Mouse (Mus musculus): ENCODE results near the gene Fam222b. TPM values are rescaled to one million over a fixed set of nuclear protein-coding genes. Genes with fewer than 3 reads are reported as not detected.

Fam222b gene
- polyA plus RNA-seq, 1 experiment from 2014 or later: 12.7 TPM

- H3K27me3 ChIP-seq: no peaks in the 10 kb centered on the region
- 23% methylated on average over 2 of the region's 2 CpGs for WGBS
- H3K36me3 ChIP-seq: peaks cover 92% of the 10 kb centered on the region
- H3K4me1 ChIP-seq (replicated peaks): peaks cover 51% of the 10 kb centered on the region
- no peak overlapping the region for H3K4me2 ChIP-seq
- no peak overlapping the region for H3K9ac ChIP-seq (replicated peaks)
- H3K4me3 ChIP-seq (replicated peaks): no peak overlapping the region
- no peak for ATAC-seq (ENCODE audit: insufficient number of reproducible peaks, insufficient read depth, low FRiP score, low TSS enrichment, low read depth)
- no peaks in the 10 kb centered on the region for H3K9me3 ChIP-seq
- H3K27ac ChIP-seq: no peak overlapping the region
These were observed 64.6 kb downstream of the Fam222b start for GRCm38 (mm10) chr11:78159096-78159495.

GRCm38 (mm10) chr11:78159557-78159956 is 65.1 kb downstream of the Fam222b start:
- H3K4me2 ChIP-seq: peak overlapping the region; percentile 19; the same call in 1 of the 2 replicates
- H3K4me1 ChIP-seq (replicated peaks): peaks cover 51% of the 10 kb centered on the region
- H3K9ac ChIP-seq (replicated peaks): no peak overlapping the region
- H3K27ac ChIP-seq: 0 out of 2 replicates have a peak overlapping the region, but pooled peaks have one; percentile 30
- H3K36me3 ChIP-seq: peaks cover 88% of the 10 kb centered on the region
- WGBS: 75% methylated on average over 7 of the region's 7 CpGs
- H3K4me3 ChIP-seq (replicated peaks): no peak overlapping the region
- H3K9me3 ChIP-seq: no peaks in the 10 kb centered on the region
- ATAC-seq (ENCODE audit: insufficient number of reproducible peaks, insufficient read depth, low FRiP score, low TSS enrichment, low read depth): no peak
- H3K27me3 ChIP-seq: no peaks in the 10 kb centered on the region

GRCm38 (mm10) chr11:78160171-78160570 is 65.7 kb downstream of the Fam222b start:
- no peak overlapping the region for H3K4me3 ChIP-seq (replicated peaks)
- H3K4me2 ChIP-seq: no peak overlapping the region
- no peak overlapping the region for H3K27ac ChIP-seq
- no peak overlapping the region for H3K9ac ChIP-seq (replicated peaks)
- H3K36me3 ChIP-seq: peaks cover 81% of the 10 kb centered on the region
- no peak for ATAC-seq (ENCODE audit: insufficient number of reproducible peaks, insufficient read depth, low FRiP score, low TSS enrichment, low read depth)
- H3K9me3 ChIP-seq: no peaks in the 10 kb centered on the region
- no peaks in the 10 kb centered on the region for H3K27me3 ChIP-seq
- WGBS: 87% methylated on average over 18 of the region's 18 CpGs
- peaks cover 51% of the 10 kb centered on the region for H3K4me1 ChIP-seq (replicated peaks)

DNA sequence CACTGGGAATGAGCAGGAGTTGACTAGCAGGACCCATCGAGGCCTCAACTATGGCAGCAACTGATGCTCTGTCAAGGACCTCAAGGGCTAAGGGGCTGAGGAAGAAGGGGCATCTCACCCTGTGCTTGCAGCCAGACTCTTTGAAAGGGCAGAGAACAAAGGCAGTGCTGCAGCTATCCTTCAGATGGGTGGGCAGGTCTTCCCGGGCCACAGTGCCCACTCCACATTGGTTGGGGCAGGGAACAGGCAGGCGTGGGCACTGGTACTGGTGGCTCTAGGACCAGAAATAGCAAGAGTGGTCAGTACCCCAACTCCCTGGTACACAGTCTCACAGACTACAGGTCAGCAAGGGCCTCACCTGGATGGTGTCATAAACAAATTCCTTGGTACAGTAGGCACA is 66.2 kb downstream of the Fam222b start:
- H3K4me2 ChIP-seq: no peak overlapping the region
- 91% methylated on average over 3 of the region's 3 CpGs for WGBS
- H3K27me3 ChIP-seq: no peaks in the 10 kb centered on the region
- no peak for ATAC-seq (ENCODE audit: insufficient number of reproducible peaks, insufficient read depth, low FRiP score, low TSS enrichment, low read depth)
- no peak overlapping the region for H3K4me3 ChIP-seq (replicated peaks)
- no peaks in the 10 kb centered on the region for H3K9me3 ChIP-seq
- H3K27ac ChIP-seq: 0 out of 2 replicates have a peak overlapping the region, but pooled peaks have one; percentile 41
- peaks cover 52% of the 10 kb centered on the region for H3K4me1 ChIP-seq (replicated peaks)
- H3K9ac ChIP-seq (replicated peaks): 0 out of 2 replicates have a peak overlapping the region, but pooled peaks have one; percentile 4
- H3K36me3 ChIP-seq: peaks cover 76% of the 10 kb centered on the region

DNA sequence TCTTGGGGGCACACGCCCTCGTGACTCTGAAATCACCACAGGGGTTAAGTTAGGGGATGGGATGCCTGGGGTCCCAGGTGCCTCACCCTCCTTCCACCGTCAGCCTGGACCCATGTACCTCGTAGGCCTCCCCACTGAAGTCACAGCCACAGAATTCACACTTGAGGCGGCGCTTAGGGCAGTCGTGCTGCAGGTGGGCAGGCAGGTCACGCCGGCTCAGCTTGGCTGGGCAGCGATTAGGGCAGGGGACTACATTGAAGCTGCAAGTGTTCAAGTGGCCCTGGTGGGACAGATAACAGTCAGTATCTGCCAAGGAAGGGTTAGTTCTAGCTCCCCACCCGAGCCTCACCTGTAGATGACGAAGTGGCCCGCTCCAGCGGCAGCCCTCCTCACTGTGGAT is 66.7 kb downstream of the Fam222b start:
- ATAC-seq (ENCODE audit: insufficient number of reproducible peaks, insufficient read depth, low FRiP score, low TSS enrichment, low read depth): no peak
- peak overlapping the region; percentile 99; the same call in 1 of the 2 replicates for H3K9ac ChIP-seq (replicated peaks)
- 0 out of 2 replicates have a peak overlapping the region, but pooled peaks have one; percentile 3 for H3K4me3 ChIP-seq (replicated peaks)
- 0 out of 2 replicates have a peak overlapping the region, but pooled peaks have one; percentile 41 for H3K27ac ChIP-seq
- H3K9me3 ChIP-seq: no peaks in the 10 kb centered on the region
- H3K4me2 ChIP-seq: 0 out of 2 replicates have a peak overlapping the region, but pooled peaks have one; percentile 90
- H3K27me3 ChIP-seq: no peaks in the 10 kb centered on the region
- peaks cover 57% of the 10 kb centered on the region for H3K4me1 ChIP-seq (replicated peaks)
- WGBS: 90% methylated on average over 14 of the region's 14 CpGs
- H3K36me3 ChIP-seq: peaks cover 71% of the 10 kb centered on the region

DNA sequence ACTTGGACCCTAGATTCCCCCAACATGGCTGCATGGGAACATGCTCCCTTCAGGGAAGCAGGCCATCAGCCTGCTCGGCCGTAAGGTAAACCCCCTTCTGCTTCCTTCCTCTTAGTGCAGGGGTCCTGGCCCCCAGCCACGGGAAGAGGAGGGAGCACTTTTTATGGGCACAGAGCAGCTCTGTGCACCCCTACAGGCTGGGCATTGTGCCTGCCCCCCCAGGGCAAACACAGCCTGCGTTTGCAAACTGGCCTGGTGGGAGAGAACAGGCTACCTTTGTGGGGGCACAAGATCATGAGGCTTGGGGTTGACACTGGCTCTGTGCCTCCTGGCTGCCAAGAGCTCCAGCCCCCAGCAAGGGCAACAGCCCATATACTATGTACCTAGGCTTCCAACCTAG is 67.5 kb downstream of the Fam222b start:
- peaks cover 65% of the 10 kb centered on the region for H3K4me1 ChIP-seq (replicated peaks)
- peak overlapping the region; percentile 100 for H3K27ac ChIP-seq
- no peaks in the 10 kb centered on the region for H3K27me3 ChIP-seq
- peak overlapping the region; percentile 90 for H3K4me2 ChIP-seq
- H3K9ac ChIP-seq (replicated peaks): peak overlapping the region; percentile 99
- H3K4me3 ChIP-seq (replicated peaks): peak overlapping the region; percentile 100
- peaks cover 63% of the 10 kb centered on the region for H3K36me3 ChIP-seq
- 53% methylated on average over 4 of the region's 4 CpGs for WGBS
- ATAC-seq (ENCODE audit: insufficient number of reproducible peaks, insufficient read depth, low FRiP score, low TSS enrichment, low read depth): no peak
- H3K9me3 ChIP-seq: no peaks in the 10 kb centered on the region

- peak overlapping the region; percentile 100 for H3K4me3 ChIP-seq (replicated peaks)
- ATAC-seq (ENCODE audit: insufficient number of reproducible peaks, insufficient read depth, low FRiP score, low TSS enrichment, low read depth): no peak
- H3K27ac ChIP-seq: peak overlapping the region; percentile 100
- H3K36me3 ChIP-seq: peaks cover 59% of the 10 kb centered on the region
- H3K4me1 ChIP-seq (replicated peaks): peaks cover 63% of the 10 kb centered on the region
- WGBS: 47% methylated on average over 6 of the region's 6 CpGs
- H3K27me3 ChIP-seq: no peaks in the 10 kb centered on the region
- H3K4me2 ChIP-seq: peak overlapping the region; percentile 90
- H3K9ac ChIP-seq (replicated peaks): peak overlapping the region; percentile 99
- H3K9me3 ChIP-seq: no peaks in the 10 kb centered on the region
These were observed 68.0 kb downstream of the Fam222b start for GRCm38 (mm10) chr11:78162504-78162903.

- H3K4me1 ChIP-seq (replicated peaks): peaks cover 59% of the 10 kb centered on the region
These were observed 68.6 kb downstream of the Fam222b start for GRCm38 (mm10) chr11:78163045-78163444.

DNA sequence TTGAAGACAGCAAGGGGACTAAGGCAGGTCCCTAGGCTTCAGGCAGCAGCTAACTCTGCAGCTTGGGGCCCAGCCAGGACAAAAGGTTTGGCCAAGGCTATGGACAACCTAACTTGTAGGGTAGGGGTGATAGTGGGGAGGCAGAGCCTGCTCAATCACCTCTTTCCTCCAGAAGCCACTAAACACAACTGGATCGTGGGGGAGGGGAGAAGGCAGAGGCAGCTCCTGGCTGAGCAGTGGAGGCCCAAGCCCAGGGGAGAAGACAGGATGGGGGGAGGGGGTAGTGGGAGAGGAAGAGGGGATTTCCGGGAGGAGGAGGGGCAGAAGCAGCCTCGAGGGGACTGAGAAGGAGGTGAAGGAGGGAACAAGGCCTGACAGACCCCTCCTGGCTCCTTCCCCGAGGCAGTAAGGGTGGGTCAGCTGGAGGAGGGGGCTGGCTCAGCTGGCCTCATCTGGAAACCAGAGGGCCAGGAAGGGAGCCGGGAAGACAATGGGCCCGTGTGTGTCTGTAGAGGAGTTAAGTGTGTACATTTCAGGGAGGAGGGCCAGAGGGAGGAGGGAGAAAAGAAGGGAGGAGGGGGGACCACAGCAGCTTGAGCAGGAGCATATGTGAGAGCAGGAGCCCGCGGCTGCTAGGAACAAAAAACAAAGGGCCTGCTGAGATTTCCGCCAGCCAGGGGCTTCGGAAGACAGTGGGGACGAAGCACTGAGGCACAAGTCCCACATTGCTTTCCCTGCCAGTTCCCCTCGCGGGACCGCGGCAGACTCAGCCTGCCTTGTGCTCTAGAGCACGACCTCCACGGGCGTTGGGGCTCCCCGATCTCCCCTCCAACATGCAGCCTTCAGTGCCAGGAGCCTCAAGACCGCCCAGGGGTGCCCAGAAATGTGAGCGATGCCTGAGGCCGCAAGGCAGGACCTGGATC is 69.5 kb downstream of the Fam222b start:
- H3K4me3 ChIP-seq (replicated peaks): peak overlapping the region; percentile 100
- no peaks in the 10 kb centered on the region for H3K9me3 ChIP-seq
- no peaks in the 10 kb centered on the region for H3K27me3 ChIP-seq
- WGBS: 0% methylated on average over 22 of the region's 22 CpGs
- H3K36me3 ChIP-seq: peaks cover 44% of the 10 kb centered on the region
- peaks cover 55% of the 10 kb centered on the region for H3K4me1 ChIP-seq (replicated peaks)
- ATAC-seq (ENCODE audit: insufficient number of reproducible peaks, insufficient read depth, low FRiP score, low TSS enrichment, low read depth): peak; percentile 79
- H3K4me2 ChIP-seq: peak overlapping the region; percentile 90
- H3K9ac ChIP-seq (replicated peaks): peak overlapping the region; percentile 99
- H3K27ac ChIP-seq: peak overlapping the region; percentile 100

More at GRCm38 (mm10) chr11:78163045-78163444, 68.6 kb downstream of the Fam222b start:
- Histone ChIP-seq H3K27me3 (no peaks in the 10 kb centered on the region), H3K36me3 (peaks cover 53% of the 10 kb centered on the region), H3K9me3 (no peaks in the 10 kb centered on the region), H3K9ac (replicated peaks) (peak overlapping the region; percentile 99), H3K27ac (peak overlapping the region; percentile 100), H3K4me3 (replicated peaks) (peak overlapping the region; percentile 100), H3K4me2 (peak overlapping the region; percentile 90)
- no peak for ATAC-seq (ENCODE audit: insufficient number of reproducible peaks, insufficient read depth, low FRiP score, low TSS enrichment, low read depth)
- 60% methylated on average over 2 of the region's 2 CpGs for WGBS

- Histone ChIP-seq H3K9me3 (no peaks in the 10 kb centered on the region), H3K36me3 (peaks cover 38% of the 10 kb centered on the region), H3K4me1 (replicated peaks) (peaks cover 53% of the 10 kb centered on the region), H3K4me2 (peak overlapping the region; percentile 90), H3K4me3 (replicated peaks) (peak overlapping the region; percentile 100), H3K27ac (peak overlapping the region; percentile 100), H3K9ac (replicated peaks) (peak overlapping the region; percentile 99), H3K27me3 (no peaks in the 10 kb centered on the region)
- no peak for ATAC-seq (ENCODE audit: insufficient number of reproducible peaks, insufficient read depth, low FRiP score, low TSS enrichment, low read depth)
- WGBS: under 1% methylated on average over 14 of the region's 14 CpGs
These were observed 70.1 kb downstream of the Fam222b start for GRCm38 (mm10) chr11:78164604-78164923.

DNA sequence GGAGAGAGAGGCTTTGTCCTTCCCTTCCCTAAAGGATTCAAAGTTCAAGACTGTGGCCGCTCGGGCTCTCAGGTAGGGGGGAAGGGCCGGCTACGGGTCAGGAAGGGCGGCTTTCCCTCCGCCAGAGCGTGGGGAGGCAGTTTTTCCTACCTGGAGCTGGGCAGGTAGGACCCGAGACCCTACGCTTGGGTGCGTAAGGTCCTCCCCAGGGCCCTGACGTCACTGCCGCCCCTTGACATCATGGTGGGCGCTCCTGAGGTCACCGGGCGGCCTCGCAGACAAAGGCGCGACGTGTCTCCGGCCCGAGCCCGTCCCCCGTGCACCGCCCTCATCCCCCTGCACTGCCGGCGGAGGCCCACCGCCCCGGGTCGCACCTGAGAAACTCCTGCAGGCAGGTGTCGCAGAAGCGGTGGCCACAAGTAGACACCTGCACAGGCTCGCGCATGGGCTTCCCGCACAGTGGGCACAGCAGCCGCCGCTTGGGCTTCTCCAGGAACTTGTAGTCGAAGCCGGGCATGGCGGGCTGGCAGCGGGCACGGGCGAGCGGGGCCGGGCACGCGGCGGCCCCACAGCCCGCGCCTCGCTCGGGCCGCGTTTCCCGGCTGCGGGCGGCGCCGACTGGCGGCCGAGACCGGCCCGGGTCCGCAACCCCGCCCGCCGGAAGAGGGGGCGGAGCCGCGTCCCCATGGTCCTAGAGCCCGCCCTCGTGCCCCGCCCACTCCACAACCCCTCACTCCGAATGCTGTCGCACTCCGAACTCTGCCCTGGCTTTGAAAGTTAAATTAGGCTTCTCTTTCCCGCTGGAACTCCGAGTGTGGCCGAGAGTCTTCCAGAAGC is 70.7 kb downstream of the Fam222b start, which contains the start of gene Traf4:
Gene Traf4 (minus strand): TSS at position 666 of the 837 bp plus-strand sequence.
- peak; percentile 64 for ATAC-seq (ENCODE audit: insufficient number of reproducible peaks, insufficient read depth, low FRiP score, low TSS enrichment, low read depth)
- H3K27ac ChIP-seq: peak within 1 kb of the TSS; percentile 100
- H3K9ac ChIP-seq (replicated peaks): peak within 1 kb of the TSS; percentile 99
- peaks cover 32% of the 10 kb centered on the region for H3K36me3 ChIP-seq
- under 1% methylated on average over 61 of the region's 78 CpGs for WGBS
- H3K4me1 ChIP-seq (replicated peaks): peaks cover 47% of the 10 kb centered on the region
- H3K4me2 ChIP-seq: peak within 1 kb of the TSS; percentile 90
- H3K27me3 ChIP-seq: no peaks in the 10 kb centered on the region
- H3K4me3 ChIP-seq (replicated peaks): peak within 1 kb of the TSS; percentile 100
- no peaks in the 10 kb centered on the region for H3K9me3 ChIP-seq
